Mouse (Mus musculus) myocyte (in vitro differentiated cells): ENCODE measurements around the gene Chaf1a. TPM values are rescaled to one million over a fixed set of nuclear protein-coding genes. Genes with fewer than 3 reads are reported as not detected.

Experiments used
- H3K27me3 ChIP-seq: one replicate; pipeline ENCODE4 v1.6.1; 2011; ENCODE audit not compliant: control insufficient read depth, insufficient read depth, insufficient read length
- H3K36me3 ChIP-seq: one replicate; pipeline ENCODE4 v1.6.1; 2011; ENCODE audit not compliant: control insufficient read depth, insufficient read depth
- H3K4me2 ChIP-seq: one replicate; pipeline ENCODE4 v1.6.1; 2011; ENCODE audit warnings: low read depth, control low read depth
- H3K4me3 ChIP-seq: one replicate; pipeline ENCODE4 v1.5.1; 2011; ENCODE audit warnings: mild to moderate bottlenecking, control low read depth, moderate library complexity
- H3K79me2 ChIP-seq: one replicate; pipeline ENCODE4 v1.6.1; 2011; ENCODE audit not compliant: control insufficient read depth, insufficient read depth
- H3ac ChIP-seq: one replicate; pipeline ENCODE4 v1.6.1; 2011; ENCODE audit not compliant: control insufficient read depth, insufficient read length
- CEBPB ChIP-seq: IDR thresholded peaks from 2 replicates; pipeline ENCODE4 v1.6.1; 2011; ENCODE audit warnings: mild to moderate bottlenecking, moderate library complexity; ENCODE audit not compliant: poor library complexity, insufficient read depth, severe bottlenecking
- E2F4 ChIP-seq: IDR thresholded peaks from one replicate; pipeline ENCODE4 v1.6.1; 2011; ENCODE audit warnings: mild to moderate bottlenecking, control low read depth, moderate library complexity; ENCODE audit not compliant: insufficient read depth
- MAX ChIP-seq: IDR thresholded peaks from one replicate; pipeline ENCODE4 v1.6.1; 2011; ENCODE audit warnings: low read depth, mild to moderate bottlenecking, control low read depth
- MYOD1 ChIP-seq, 3 experiments: IDR thresholded peaks; one replicate each; pipeline ENCODE4 v1.6.1; 2011; ENCODE audit warnings: control low read depth in 2 of 3, low read depth in 2 of 3, mild to moderate bottlenecking in 2 of 3, moderate library complexity in 1 of 3; ENCODE audit not compliant: insufficient read length in 2 of 3, control insufficient read depth in 1 of 3
- MYOG ChIP-seq, 3 experiments: IDR thresholded peaks; one replicate each; pipeline ENCODE4 v1.6.1; 2011; ENCODE audit warnings: control low read depth in 2 of 3, low read depth in 2 of 3, mild to moderate bottlenecking in 2 of 3; ENCODE audit not compliant: insufficient read length in 2 of 3, control insufficient read depth in 1 of 3, insufficient read depth in 1 of 3
- POLR2A ChIP-seq: IDR thresholded peaks from one replicate; pipeline ENCODE4 v1.6.1; 2011; ENCODE audit warnings: low read depth, mild to moderate bottlenecking, control low read depth, moderate library complexity; ENCODE audit not compliant: insufficient read length
- POLR2AphosphoS2 ChIP-seq: IDR thresholded peaks from one replicate; pipeline ENCODE4 v1.6.1; 2011; ENCODE audit warnings: low read depth, control low read depth; ENCODE audit not compliant: insufficient read length
- REST ChIP-seq: IDR thresholded peaks from one replicate; pipeline ENCODE4 v1.6.1; 2011; ENCODE audit warnings: mild to moderate bottlenecking, control low read depth, moderate library complexity; ENCODE audit not compliant: insufficient read depth, insufficient read length
- SRF ChIP-seq: IDR thresholded peaks from one replicate; pipeline ENCODE4 v1.6.1; 2011; ENCODE audit warnings: low read depth; ENCODE audit not compliant: control insufficient read depth, insufficient read length
- TCF12 ChIP-seq: IDR thresholded peaks from one replicate; pipeline ENCODE4 v1.6.1; 2011; ENCODE audit warnings: mild to moderate bottlenecking, control low read depth; ENCODE audit not compliant: poor library complexity, insufficient read depth, severe bottlenecking
- TCF3 ChIP-seq: IDR thresholded peaks from one replicate; pipeline ENCODE4 v1.6.1; 2011; ENCODE audit warnings: low read depth, control low read depth; ENCODE audit not compliant: insufficient read length
- USF1 ChIP-seq: IDR thresholded peaks from one replicate; pipeline ENCODE4 v1.6.1; 2011; ENCODE audit warnings: low read depth, mild to moderate bottlenecking, control low read depth, moderate library complexity
- polyA plus RNA-seq: library from polyadenylated mRNA; unstranded; fragments of >200 nt; fragmentation: generic; extraction: Trizol; gene quantifications from one replicate; pipeline ENCODE4 v1.2.1, GENCODE M21; 2012; ENCODE audit warnings: missing spikeins

Chaf1a gene
- polyA plus RNA-seq, 1 experiment: 8.0 TPM

GRCm38 (mm10) chr17:56024476-56024875 lies 15.8 kb upstream of the Chaf1a start:
- no peaks in the 10 kb centered on the region for H3K36me3 ChIP-seq
- H3K4me3 ChIP-seq: no peak overlapping the region
- H3K4me2 ChIP-seq: peak overlapping the region; percentile 37
- no peak overlapping the region for H3ac ChIP-seq
- H3K27me3 ChIP-seq: no peaks in the 10 kb centered on the region
- TF ChIP-seq E2F4: no peak
- TF ChIP-seq POLR2AphosphoS2: no peak
- no peak for TF ChIP-seq MYOD1 (IDR thresholded peaks at IDR 0.05; ENCODE audit: control insufficient read depth in 1 of 3, insufficient read length in 2 of 3, low read depth in 2 of 3)
- no peak for TF ChIP-seq POLR2A
- TF ChIP-seq TCF12: no peak
- no peak for TF ChIP-seq SRF
- no peak for TF ChIP-seq CEBPB
- TF ChIP-seq MAX: no peak
- TF ChIP-seq TCF3: no peak
- no peak for TF ChIP-seq USF1
- no peak for TF ChIP-seq MYOG (IDR thresholded peaks at IDR 0.05; ENCODE audit: control insufficient read depth in 1 of 3, insufficient read depth in 1 of 3, insufficient read length in 2 of 3, low read depth in 2 of 3)
- TF ChIP-seq REST: no peak
- peaks cover 88% of the 10 kb centered on the region for H3K79me2 ChIP-seq

- H3K36me3 ChIP-seq: no peaks in the 10 kb centered on the region
- H3K27me3 ChIP-seq: no peaks in the 10 kb centered on the region
Measured at GRCm38 (mm10) chr17:56024931-56025330, 15.3 kb upstream of the Chaf1a start.

GRCm38 (mm10) chr17:56026303-56026702 lies 13.9 kb upstream of the Chaf1a start:
- H3ac ChIP-seq: no peak overlapping the region
- H3K4me2 ChIP-seq: peak overlapping the region; percentile 53
- H3K36me3 ChIP-seq: peaks cover 5% of the 10 kb centered on the region
- no peaks in the 10 kb centered on the region for H3K27me3 ChIP-seq
- peaks cover 96% of the 10 kb centered on the region for H3K79me2 ChIP-seq
- TF ChIP-seq MAX: peak; percentile 80
- TF ChIP-seq E2F4: no peak
- no peak for TF ChIP-seq TCF12
- TF ChIP-seq USF1: peak; percentile 67
- peak in 1 of 3 experiments; percentile 52 for TF ChIP-seq MYOD1 (IDR thresholded peaks at IDR 0.05; ENCODE audit: control insufficient read depth in 1 of 3, insufficient read length in 2 of 3, low read depth in 2 of 3)
- H3K4me3 ChIP-seq: no peak overlapping the region

More at GRCm38 (mm10) chr17:56024931-56025330, 15.3 kb upstream of the Chaf1a start:
- peaks cover 92% of the 10 kb centered on the region for H3K79me2 ChIP-seq
- no peak overlapping the region for H3K4me3 ChIP-seq
- TF ChIP-seq POLR2A: no peak
- TF ChIP-seq MYOG (IDR thresholded peaks at IDR 0.05; ENCODE audit: control insufficient read depth in 1 of 3, insufficient read depth in 1 of 3, insufficient read length in 2 of 3, low read depth in 2 of 3): no peak
- no peak for TF ChIP-seq USF1
- no peak for TF ChIP-seq E2F4
- no peak for TF ChIP-seq TCF3
- no peak for TF ChIP-seq MYOD1 (IDR thresholded peaks at IDR 0.05; ENCODE audit: control insufficient read depth in 1 of 3, insufficient read length in 2 of 3, low read depth in 2 of 3)
- no peak for TF ChIP-seq TCF12
- no peak overlapping the region for H3ac ChIP-seq
- no peak overlapping the region for H3K4me2 ChIP-seq

- Histone ChIP-seq H3K36me3 (peaks cover 5% of the 10 kb centered on the region), H3K79me2 (peaks cover 95% of the 10 kb centered on the region), H3K27me3 (no peaks in the 10 kb centered on the region), H3K4me2 (peak overlapping the region; percentile 53), H3ac (no peak overlapping the region), H3K4me3 (no peak overlapping the region)
- TF ChIP-seq E2F4 (no peak), POLR2AphosphoS2 (no peak), TCF3 (no peak), TCF12 (no peak), MAX (no peak), POLR2A (no peak)
Measured at GRCm38 (mm10) chr17:56026881-56027280, 13.4 kb upstream of the Chaf1a start.

GRCm38 (mm10) chr17:56027801-56028441 lies 12.3 kb upstream of the Chaf1a start:
- H3K27me3 ChIP-seq: no peaks in the 10 kb centered on the region
- H3K4me2 ChIP-seq: peak overlapping the region; percentile 13
- peaks cover 95% of the 10 kb centered on the region for H3K79me2 ChIP-seq
- TF ChIP-seq SRF (no peak), MYOD1 (IDR thresholded peaks at IDR 0.05; ENCODE audit: control insufficient read depth in 1 of 3, insufficient read length in 2 of 3, low read depth in 2 of 3) (peak in 1 of 3 experiments; percentile 9)
- H3K36me3 ChIP-seq: peaks cover 5% of the 10 kb centered on the region
- no peak overlapping the region for H3ac ChIP-seq
- no peak overlapping the region for H3K4me3 ChIP-seq
